Mouse (Mus musculus) stomach, embryonic 16.5 days (tissue): Measurements from ENCODE around the gene Megf8. TPM values are rescaled to one million over a fixed set of nuclear protein-coding genes. Genes with fewer than 3 reads are reported as not detected.

ENCODE experiments used
- ATAC-seq: fragments of 200-750 bp; cut with Nextera tagmentation; 2 replicates; pipeline ENCODE4 v1.8.0; 2017; ENCODE audit warnings: moderate number of reproducible peaks, moderate TSS enrichment; ENCODE audit not compliant: insufficient read depth, low FRiP score
- H3K27ac ChIP-seq: fragments of 300-500 bp; sonication (generic); 2 replicates; pipeline ENCODE4 v1.5.1; 2014; ENCODE audit warnings: low read length
- H3K27me3 ChIP-seq: fragments of 300-500 bp; sonication (generic); 2 replicates; pipeline ENCODE4 v1.6.1; 2014; ENCODE audit warnings: low read length, control low read depth, mixed read lengths; ENCODE audit not compliant: control insufficient read depth, insufficient read depth
- H3K36me3 ChIP-seq: fragments of 300-500 bp; sonication (generic); 2 replicates; pipeline ENCODE4 v1.6.1; 2014; ENCODE audit warnings: low read length; ENCODE audit not compliant: control insufficient read depth, insufficient read depth
- H3K4me1 ChIP-seq: fragments of 300-500 bp; sonication (generic); 2 replicates; pipeline ENCODE4 v1.6.1; 2014; ENCODE audit warnings: low read length, control low read depth, mixed read lengths; ENCODE audit not compliant: control insufficient read depth, insufficient read depth
- H3K4me2 ChIP-seq: fragments of 300-500 bp; sonication (generic); 2 replicates; pipeline ENCODE4 v1.6.1; 2014; ENCODE audit warnings: low read depth, low read length, mixed read lengths
- H3K4me3 ChIP-seq: fragments of 300-500 bp; sonication (generic); replicated peaks from 2 replicates; pipeline ENCODE4 v1.5.1; 2014; ENCODE audit warnings: mild to moderate bottlenecking, low read length
- H3K9ac ChIP-seq: fragments of 300-500 bp; sonication (generic); 2 replicates; pipeline ENCODE4 v1.6.1; 2014; ENCODE audit warnings: low read length
- H3K9me3 ChIP-seq: fragments of 300-500 bp; sonication (generic); replicated peaks from 2 replicates; pipeline ENCODE4 v1.6.1; 2016; ENCODE audit warnings: low read length, control low read depth; ENCODE audit not compliant: control insufficient read depth
- WGBS: fragments of 180-500 bp; shearing (Covaris S2); extraction: QIAGEN DNeasy Blood & Tissue Kit; methylation state at CpG from one replicate; pipeline ENCODE4 v1.1.7; 2014; 5-methylcytosine and 5-hydroxymethylcytosine counted together
- polyA plus RNA-seq: library from polyadenylated mRNA; unstranded; fragments of >200 nt; fragmentation: Nextera tagmentation; extraction: Ambion mirVana; gene quantifications from 2 replicates; pipeline ENCODE4 v1.2.1, GENCODE M21; 2015

The Megf8 gene
- polyA plus RNA-seq, 1 experiment from 2014 or later = 10.7 TPM

- 0% methylated on average over 2 of the region's 2 CpGs for WGBS
Measured at GRCm38 (mm10) chr7:25305481-25305880, 11.5 kb upstream of the Megf8 start.

GRCm38 (mm10) chr7:25305956-25306613 lies 10.9 kb upstream of the Megf8 start, which contains the start of gene Tmem145:
Tmem145 (plus strand) TSS chr7:25306106.
- no peaks in the 10 kb centered on the region for H3K9me3 ChIP-seq
- H3K27ac ChIP-seq = no peak within 1 kb of the TSS
- peaks cover 12% of the 10 kb centered on the region for H3K27me3 ChIP-seq
- ATAC-seq = peak; percentile 46; the same call in 1 of the 2 replicates
- peak within 1 kb of the TSS; percentile 51 for H3K4me3 ChIP-seq
- WGBS = under 1% methylated on average over 47 of the region's 47 CpGs
- peaks cover 9% of the 10 kb centered on the region for H3K4me1 ChIP-seq
- H3K4me2 ChIP-seq = peak within 1 kb of the TSS; percentile 66
- H3K9ac ChIP-seq = peak within 1 kb of the TSS; percentile 40; the same call in 1 of the 2 replicates
- no peaks in the 10 kb centered on the region for H3K36me3 ChIP-seq

More at GRCm38 (mm10) chr7:25305481-25305880, 11.5 kb upstream of the Megf8 start:
- Histone ChIP-seq H3K36me3 (no peaks in the 10 kb centered on the region), H3K27me3 (peaks cover 12% of the 10 kb centered on the region), H3K4me3 (peak overlapping the region; percentile 51), H3K4me1 (peaks cover 9% of the 10 kb centered on the region), H3K27ac (no peak overlapping the region), H3K9ac (no peak overlapping the region), H3K4me2 (peak overlapping the region; percentile 66), H3K9me3 (no peaks in the 10 kb centered on the region)
- no peak for ATAC-seq

DNA sequence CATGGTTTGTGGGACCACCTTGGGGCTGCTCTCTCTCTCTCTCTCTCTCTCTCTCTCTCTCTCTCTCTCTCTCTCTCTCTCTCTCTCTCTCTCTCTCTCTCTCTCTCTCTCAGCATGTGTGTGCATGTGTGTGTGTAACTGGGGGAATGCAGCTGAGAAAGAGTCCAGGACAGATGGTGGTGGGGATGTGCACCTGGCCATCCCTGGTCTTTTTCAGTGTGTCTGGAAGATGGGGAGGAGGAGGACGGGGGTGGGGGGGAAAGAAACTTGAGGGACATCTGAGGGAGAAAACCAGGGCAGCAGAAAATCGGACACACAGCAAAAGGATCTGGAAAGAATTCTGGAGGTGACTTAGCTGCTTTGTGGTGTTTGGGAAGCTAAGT lies 10.4 kb upstream of the Megf8 start:
- Histone ChIP-seq H3K9ac (no peak overlapping the region), H3K4me1 (peaks cover 9% of the 10 kb centered on the region), H3K27me3 (peaks cover 12% of the 10 kb centered on the region), H3K4me2 (no peak overlapping the region), H3K27ac (no peak overlapping the region), H3K36me3 (no peaks in the 10 kb centered on the region), H3K4me3 (no peak overlapping the region), H3K9me3 (no peaks in the 10 kb centered on the region)
- 43% methylated on average over 2 of the region's 2 CpGs for WGBS
- no peak for ATAC-seq

- no peak overlapping the region for H3K4me3 ChIP-seq
- H3K36me3 ChIP-seq = no peaks in the 10 kb centered on the region
- WGBS = 47% methylated on average over 17 of the region's 17 CpGs
- H3K27ac ChIP-seq = no peak overlapping the region
- no peak for ATAC-seq
- no peaks in the 10 kb centered on the region for H3K9me3 ChIP-seq
- peaks cover 24% of the 10 kb centered on the region for H3K27me3 ChIP-seq
- H3K9ac ChIP-seq = no peak overlapping the region
- no peak overlapping the region for H3K4me2 ChIP-seq
- peaks cover 9% of the 10 kb centered on the region for H3K4me1 ChIP-seq
Measured at GRCm38 (mm10) chr7:25308702-25309318, 8.2 kb upstream of the Megf8 start.

- Histone ChIP-seq H3K9ac (no peak overlapping the region), H3K4me3 (no peak overlapping the region), H3K36me3 (no peaks in the 10 kb centered on the region), H3K4me1 (peaks cover 9% of the 10 kb centered on the region), H3K4me2 (no peak overlapping the region), H3K27me3 (peaks cover 30% of the 10 kb centered on the region), H3K27ac (no peak overlapping the region), H3K9me3 (no peaks in the 10 kb centered on the region)
- 86% methylated on average over 9 of the region's 9 CpGs for WGBS
- no peak for ATAC-seq
Measured at GRCm38 (mm10) chr7:25309425-25309824, 7.5 kb upstream of the Megf8 start.

DNA sequence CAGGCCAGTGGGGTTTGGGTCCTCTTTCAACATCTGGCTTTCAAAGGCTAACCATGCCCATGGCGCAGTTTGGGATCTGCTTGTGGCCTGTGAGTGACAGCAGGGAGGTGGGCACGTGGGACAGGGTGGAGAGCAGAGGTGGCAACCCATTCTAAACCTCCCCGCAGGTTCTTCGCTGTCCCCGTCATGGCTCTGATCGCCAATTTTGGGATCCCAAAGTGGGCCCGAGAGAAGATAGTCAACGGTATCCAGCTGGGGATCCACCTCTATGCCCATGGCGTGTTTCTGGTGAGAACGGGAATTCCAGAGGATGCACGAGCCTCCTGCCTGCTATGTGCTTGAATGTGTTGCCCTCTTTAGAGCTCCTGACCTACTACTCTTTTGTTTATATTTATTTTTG lies 5.8 kb upstream of the Megf8 start:
- no peak overlapping the region for H3K9ac ChIP-seq
- H3K4me2 ChIP-seq = no peak overlapping the region
- peaks cover 12% of the 10 kb centered on the region for H3K4me1 ChIP-seq
- H3K27me3 ChIP-seq = peaks cover 42% of the 10 kb centered on the region
- no peak overlapping the region for H3K4me3 ChIP-seq
- H3K9me3 ChIP-seq = no peaks in the 10 kb centered on the region
- 74% methylated on average over 11 of the region's 11 CpGs for whole genome bisulfite sequencing
- H3K36me3 ChIP-seq = no peaks in the 10 kb centered on the region
- no peak overlapping the region for H3K27ac ChIP-seq
- ATAC-seq = no peak

DNA sequence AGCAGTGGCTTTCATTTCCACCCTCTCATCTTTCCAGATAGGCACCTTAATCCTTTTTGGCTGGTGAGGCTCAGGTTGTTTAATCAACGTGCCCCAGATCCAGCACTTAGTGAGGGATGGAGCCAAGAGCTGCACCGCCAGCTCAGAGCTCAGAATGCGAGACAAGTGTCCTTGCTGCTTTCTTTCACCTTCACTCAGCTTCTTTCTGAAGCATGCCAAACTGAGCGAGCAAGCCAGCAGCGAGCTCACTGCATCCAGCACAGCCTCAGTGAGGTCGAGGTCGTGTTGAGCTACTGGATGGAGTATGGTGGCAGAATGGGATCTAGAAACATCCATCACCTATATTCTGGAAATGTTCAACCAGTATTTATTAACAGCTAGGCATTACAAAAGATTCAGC lies 3.6 kb upstream of the Megf8 start:
- no peak for ATAC-seq
- 47% methylated on average over 7 of the region's 7 CpGs for WGBS
- Histone ChIP-seq H3K9ac (no peak overlapping the region), H3K4me2 (no peak overlapping the region), H3K4me3 (no peak overlapping the region), H3K27me3 (peaks cover 33% of the 10 kb centered on the region), H3K36me3 (no peaks in the 10 kb centered on the region), H3K9me3 (no peaks in the 10 kb centered on the region), H3K4me1 (peaks cover 11% of the 10 kb centered on the region), H3K27ac (no peak overlapping the region)

GRCm38 (mm10) chr7:25314606-25315305 lies 2.2 kb upstream of the Megf8 start:
- ATAC-seq = no peak
- WGBS = 1% methylated on average over 40 of the region's 51 CpGs
- Histone ChIP-seq H3K4me1 (peaks cover 11% of the 10 kb centered on the region), H3K36me3 (no peaks in the 10 kb centered on the region), H3K9ac (peak overlapping the region; percentile 56; the same call in 1 of the 2 replicates), H3K9me3 (no peaks in the 10 kb centered on the region), H3K4me2 (peak overlapping the region; percentile 66), H3K27ac (no peak overlapping the region), H3K27me3 (peaks cover 30% of the 10 kb centered on the region), H3K4me3 (peak overlapping the region; percentile 46)
